Mouse (Mus musculus) hindlimb bud, embryonic 11.5 days (tissue): ENCODE measurements around the gene Bfsp1.

Experiments used
- DNase-seq: peaks from one replicate; pipeline ENCODE4 v3.0.0-alpha.2; 2012; ENCODE audit warnings: low read depth, low spot score; ENCODE audit errors: extremely low spot score

Bfsp1 gene

DNA sequence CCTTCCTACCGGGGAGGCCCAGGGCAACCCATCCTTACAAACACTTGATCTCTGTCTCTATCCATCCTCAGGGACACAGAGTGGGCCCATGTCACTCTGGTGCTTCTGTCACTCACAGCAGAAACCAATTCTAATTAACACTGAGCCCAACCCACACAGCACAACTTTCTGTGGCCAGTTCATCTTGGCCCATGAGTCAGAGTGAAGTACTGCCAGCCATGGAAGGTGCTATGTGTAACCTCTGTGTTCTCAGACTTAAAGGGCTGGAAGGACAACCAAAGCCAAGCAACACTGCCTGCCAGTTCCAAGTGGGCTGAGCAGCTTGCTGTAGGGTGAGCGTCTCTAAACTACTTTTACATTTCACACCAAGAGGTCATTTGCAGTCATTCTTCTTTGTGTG is 3.8 kb downstream of the Bfsp1 start:
- no peak for DNase-seq

DNA sequence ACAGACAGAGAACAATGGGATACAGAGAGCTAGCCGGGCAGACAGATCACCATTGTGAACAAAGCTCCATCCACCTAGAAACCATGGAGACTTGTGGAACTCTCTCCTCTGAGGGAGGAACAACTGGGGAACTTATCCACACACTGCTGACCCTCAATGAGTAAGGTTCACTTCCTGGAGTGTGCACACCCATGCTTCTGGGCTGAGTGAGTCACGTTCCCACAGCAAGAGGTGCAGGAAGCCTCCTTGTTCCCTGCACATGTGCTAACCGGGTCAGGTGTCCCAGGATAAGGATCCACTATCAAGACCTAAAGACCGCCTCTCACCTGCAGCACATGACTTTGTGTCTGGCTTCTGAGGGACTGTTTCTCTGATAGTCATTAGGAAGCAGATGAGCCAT is 9.5 kb downstream of the Bfsp1 start:
- DNase-seq = no peak

DNA sequence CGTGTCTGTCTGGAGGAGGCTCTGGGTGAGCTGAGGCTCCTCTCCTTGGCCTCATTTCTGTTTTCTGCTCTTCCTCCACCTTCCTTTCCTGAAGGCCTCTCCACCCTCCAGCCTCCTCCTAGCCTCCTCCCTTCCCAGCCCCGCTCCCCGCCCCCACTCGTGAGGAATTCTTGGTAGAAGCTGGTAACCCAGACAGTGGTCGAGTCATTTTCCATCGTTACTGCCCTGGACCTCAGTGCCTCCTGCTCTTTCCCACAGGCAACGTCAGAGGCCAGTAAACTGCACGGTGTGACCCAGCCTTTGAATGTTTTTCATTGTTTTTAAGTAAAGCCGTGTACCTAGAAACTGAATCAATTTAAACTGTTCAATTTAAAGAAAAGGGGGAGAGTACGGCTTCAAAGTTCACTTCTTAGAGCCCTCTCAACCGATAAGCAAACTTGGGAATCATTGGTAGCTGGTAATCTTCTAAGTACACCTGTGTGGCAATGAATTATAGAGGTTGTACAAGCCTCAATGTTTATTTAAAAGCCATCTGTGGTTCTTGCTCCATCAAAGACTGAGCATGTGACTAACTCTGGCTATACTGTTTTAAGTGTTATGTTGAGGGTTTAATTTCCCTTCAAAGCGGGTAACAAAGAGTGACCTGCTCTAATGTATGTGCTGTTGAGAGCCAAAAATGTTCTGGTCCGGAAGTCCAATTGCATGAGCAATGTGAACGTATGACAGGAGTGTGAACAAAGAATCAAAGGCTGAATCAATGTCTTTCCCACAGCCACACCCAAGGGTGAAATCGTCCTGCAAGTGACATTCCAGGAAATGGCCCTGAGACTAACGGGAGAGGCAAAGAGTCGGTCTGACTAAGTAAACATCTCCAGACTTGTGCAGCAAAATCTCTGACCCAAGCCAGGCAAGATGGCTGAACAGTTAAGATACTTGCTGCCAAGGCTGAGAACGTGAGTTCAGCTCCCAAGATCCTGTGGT is 10.4 kb downstream of the Bfsp1 start:
- DNase-seq = no peak

DNA sequence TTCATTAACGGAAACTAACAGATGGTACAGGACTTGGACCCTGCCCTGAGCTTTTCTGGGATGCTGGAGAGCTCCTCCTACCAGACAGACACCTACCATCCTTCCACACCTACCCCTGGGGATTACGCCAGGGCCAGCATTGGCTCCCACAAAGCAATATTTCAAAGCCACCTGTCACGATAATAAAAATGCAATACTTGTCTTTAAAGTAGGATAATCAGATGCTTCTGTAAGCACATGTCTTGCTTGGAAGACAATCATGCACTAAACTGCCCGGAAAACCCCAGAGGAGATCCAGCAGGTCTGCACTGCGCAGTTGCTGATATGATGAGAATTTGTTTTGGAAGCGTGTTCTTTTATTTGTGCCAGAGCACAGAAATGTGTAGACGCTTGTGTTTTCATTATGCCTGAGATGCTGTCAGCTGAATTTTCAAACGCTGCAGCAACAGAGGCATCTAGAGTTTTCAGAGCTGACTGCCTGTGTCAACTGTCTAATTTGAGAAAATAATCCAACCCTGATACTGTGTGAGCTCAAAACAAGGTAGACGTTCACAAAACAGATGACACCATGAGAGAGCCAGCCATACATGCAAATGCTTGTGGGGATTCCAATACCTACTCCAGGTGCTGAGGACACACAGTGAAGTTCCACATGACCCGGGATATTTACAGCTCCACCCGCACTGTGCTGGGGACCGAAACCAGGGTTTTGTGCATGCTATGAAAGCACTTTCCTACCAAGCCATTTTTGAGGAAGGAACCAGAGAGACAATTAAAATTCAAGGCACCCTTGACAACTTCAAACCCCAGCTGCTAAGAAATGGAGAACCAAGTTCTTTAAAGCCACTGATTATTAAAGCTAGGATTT is 11.4 kb downstream of the Bfsp1 start:
- DNase-seq = no peak

DNA sequence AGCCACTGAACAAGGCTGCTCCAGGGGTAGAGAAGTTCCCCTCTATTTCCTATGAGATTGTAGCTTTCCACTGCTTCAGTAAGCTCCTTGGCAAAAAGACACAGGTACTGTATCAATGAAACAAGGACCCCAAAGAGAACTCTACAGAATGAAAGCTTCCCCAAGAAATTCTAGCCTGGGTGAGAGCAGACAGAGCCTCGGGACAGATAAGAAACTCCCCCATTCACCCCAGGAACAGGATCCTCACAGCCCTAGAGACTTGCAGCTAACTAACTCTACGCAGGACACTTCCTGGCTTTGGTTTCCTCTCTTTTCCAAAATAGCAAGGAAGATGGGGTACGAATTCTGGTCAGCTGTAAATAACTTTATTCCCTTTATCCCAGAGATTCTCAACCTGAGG is 15.7 kb downstream of the Bfsp1 start:
- DNase-seq = no peak

DNA sequence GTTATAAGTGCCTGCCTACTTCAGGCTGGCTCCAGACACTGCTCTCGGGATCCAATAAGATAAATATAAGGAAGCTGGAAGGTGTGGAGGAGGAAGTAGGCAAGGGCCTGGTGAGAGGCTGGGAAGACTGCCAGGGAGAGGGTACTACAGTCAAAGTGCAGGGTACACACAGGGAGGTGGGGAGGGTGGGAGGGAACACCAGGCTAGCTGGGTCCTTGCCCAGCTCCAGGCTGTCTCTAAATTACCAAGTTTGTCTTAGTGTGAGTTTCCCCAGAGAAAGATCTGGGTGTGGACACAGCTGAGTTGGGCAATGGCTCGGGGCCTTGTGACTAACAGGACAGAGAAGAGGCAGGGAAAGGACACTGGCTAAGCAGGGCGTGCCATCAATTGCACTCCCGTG is 16.2 kb downstream of the Bfsp1 start:
- DNase-seq = no peak

DNA sequence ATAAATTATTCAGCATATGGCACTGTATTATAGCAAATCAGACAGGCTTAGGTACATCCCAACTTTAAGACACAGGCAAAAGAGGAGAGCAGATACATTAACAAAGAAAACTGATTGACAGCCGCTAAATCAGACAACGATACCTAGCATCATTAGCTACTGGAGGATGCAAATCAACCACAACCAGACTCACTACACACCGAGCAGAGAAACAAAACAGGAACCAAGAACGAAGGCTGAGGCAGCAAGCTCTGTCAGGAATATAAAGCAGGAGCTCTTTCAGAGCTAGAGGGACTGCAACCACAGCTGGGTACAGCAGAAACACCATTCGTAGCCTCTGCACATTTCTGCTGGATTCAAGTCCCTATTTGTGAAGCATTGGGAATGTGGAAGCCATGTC is 18.2 kb downstream of the Bfsp1 start:
- no peak for DNase-seq

DNA sequence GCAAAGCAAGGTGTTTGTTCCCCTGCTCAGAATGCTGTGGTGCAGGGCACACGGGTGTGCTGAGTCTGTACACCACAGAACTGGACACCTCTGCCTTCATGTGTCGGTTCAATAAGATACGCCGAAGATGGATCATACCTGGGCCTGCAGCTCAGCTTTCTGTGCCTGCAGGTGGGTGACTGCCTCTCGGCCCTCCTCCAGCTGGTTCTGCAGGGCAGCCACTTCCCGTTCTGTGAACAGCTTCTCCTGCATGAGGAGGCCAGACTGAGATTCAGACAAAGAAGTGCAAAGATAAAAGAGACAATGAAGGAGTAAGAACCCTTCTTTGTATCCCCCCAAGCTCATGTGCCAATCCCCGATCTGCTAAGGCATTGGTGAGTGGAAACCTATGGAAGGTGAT is 21.4 kb downstream of the Bfsp1 start:
- DNase-seq = no peak

DNA sequence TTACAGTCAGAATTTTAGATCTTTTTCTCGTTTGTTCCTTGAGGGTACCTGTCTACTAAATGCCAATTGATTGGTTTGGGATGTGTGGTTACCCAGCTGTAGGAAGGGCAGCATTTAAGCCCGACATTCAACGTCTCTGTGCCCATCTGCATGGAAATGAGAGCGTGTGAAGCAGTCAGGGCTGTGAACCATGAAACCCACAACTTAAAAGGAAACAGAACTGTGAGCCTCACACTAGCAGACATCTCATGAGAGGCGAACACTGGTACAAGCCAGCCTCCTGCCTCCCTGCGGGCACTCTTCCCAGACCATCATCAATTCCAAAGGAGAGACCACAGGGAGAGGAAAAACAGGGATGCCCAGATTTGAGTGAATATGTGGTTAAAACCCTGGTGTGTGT is 22.1 kb downstream of the Bfsp1 start:
- no peak for DNase-seq

DNA sequence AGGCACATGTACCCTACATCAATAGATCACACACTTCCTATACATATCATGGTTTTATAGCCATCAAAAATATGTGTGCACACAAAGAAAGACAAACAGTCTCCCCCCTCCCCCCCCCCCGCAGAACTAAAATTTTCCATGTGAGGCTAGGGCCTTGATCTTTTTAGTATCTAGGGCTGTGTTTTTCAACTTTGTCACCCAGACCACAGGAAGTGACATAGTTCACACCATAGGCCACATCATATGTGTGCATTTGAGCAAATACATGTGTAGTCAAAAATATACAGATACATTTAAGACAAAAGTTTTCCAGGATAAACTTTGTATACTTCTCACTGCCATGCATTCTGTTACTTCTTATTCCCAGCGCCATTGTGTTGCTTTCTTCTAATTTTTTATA is 23.5 kb downstream of the Bfsp1 start:
- DNase-seq = no peak

DNA sequence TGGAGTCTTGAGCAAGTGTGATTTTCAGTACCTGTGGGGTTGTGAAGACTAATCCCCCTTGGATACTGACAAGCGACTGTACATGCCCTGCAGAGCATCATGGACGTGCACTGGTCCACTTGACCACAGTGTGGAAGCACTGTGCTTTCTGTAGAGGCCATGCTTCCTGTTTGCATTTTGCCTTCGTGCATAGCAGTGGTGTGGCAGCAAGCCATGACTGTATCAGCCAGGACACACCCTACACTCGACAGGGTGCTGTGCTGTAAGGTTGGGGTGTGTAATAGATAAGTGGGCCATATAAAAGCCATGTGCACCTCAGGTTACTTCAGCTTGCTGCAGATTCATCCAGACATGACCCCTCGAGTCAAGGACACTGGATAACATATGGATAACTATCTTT is 24.3 kb downstream of the Bfsp1 start:
- no peak for DNase-seq

DNA sequence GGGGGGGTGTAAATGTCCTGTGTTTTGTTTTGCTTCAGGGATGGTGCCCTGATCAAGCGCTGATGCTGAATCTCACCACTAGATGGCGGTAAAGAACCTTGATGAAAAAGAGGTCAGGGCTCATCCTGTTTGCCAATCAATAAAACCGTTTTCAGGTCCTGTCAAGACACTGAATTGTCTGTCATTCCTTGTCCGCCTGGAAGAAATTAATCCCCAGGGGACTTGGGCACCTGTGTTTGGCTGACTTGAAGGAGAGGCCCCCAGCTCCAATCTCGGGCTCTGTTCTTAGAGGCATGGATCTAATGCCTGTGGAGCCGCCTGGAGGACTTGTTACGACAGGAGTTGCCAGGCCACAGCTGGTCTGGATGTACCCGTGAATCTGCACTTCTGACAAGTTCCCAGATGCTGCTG is 25.7 kb downstream of the Bfsp1 start:
- peak; percentile 86 for DNase-seq

DNA sequence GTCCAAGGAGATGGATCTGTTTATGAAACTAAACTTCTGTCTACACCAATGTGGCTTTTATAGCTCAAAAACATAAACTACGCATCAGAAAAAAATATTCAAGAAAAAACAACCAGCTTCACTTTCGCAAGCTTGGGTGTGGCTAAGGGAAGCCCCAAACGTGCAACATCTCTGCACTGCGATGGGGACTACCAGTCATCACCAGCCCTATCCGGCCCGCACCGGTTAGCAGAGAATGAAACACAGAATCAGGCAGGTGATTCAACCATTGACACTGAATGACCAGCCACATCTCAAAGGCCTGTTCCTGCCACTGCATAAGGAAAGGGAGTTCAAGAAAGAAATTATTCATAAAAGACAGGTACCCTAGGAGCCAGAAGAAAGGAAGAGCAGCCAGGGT is 27.2 kb downstream of the Bfsp1 start:
- DNase-seq = no peak

DNA sequence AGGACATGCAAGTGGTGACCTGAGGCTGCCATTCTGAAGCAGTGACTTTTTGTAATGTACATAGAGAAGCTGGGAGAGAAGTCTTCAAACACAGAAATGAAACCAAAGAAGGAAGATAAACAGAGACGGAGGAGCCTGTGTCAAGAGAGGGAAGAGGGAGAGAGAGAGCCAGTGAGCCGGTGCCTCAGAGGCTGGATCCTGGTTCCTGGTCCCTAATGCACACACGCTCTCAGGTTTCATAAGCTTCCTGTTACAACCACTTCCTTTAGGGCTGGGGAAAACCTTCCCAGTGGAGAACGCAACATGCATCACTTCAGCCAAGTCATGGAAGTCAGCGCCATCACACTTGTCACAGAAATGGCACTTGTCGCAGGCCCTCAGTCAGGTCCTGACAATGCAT is 28.9 kb downstream of the Bfsp1 start:
- no peak for DNase-seq

DNA sequence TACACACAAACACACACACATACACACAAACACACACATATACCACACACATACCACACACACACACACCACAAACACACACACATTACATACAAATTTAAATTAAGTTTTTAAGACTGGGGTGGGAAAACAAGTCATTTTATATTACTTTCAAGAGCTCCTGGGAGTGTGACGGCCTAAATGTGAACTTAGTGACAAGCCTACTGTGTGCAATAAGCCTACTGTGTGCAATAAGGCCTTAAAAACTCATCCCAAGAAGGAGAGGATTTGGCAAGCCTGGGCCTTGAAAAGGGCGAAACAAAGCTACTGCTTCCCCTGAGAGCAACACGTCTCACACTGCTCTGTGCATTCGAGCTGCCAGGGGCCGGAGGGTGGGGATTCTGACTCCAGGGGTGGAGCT is 30.3 kb downstream of the Bfsp1 start:
- no peak for DNase-seq

DNA sequence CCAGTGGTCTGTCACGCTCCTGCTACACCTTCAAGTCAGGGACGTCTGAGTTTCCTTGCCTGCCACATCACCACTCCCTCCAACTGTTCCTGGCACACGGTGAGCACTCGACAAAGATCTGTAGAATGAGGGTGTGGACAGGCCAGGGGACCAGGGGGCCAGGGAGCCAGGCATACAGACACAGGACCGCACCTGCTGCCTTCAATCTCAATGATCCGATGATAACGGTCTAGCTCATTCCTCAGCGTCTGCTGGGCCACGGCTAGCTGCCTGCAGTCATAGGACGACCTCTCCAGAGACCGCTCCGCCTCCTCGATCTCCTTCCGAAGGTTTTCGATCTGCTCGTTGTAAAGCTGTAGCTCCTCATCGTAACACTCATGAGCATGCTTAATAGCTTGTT is 31.3 kb downstream of the Bfsp1 start:
- DNase-seq = no peak

DNA sequence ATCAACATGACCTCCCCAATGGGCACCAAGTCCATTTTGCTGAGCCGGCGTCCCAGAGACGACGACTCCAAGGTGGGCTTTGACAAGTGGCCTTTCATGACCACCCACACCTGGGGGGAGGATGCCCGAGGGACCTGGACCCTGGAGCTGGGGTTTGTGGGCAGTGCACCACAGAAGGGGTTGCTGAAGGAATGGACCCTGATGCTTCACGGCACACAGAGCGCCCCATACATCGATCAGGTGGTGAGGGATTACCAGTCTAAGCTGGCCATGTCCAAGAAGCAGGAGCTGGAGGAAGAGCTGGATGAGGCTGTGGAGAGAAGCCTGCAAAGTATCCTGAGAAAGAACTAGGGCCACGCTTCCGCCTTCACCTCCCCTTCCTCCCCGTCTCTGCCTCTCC is 49.5 kb downstream of the Bfsp1 start:
- no peak for DNase-seq

DNA sequence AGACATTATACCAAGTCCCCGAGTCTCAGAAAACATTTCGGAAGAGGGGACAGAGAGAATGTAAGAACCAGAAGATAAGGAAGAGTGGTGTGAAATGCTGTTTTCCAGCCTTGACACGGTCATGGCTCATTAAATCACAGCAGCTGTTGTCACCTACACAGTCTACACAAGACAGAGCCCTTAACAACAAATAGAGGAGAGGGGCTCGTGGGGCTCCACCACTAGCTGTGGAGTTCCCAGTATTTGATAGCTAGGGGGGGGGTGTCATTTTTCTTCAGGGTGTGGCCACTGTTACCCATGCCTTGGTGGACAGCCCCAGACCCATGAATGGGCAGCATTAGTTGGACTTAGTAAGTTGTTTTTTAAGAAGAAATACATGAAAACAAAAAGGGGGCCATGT is 50.7 kb downstream of the Bfsp1 start:
- no peak for DNase-seq

DNA sequence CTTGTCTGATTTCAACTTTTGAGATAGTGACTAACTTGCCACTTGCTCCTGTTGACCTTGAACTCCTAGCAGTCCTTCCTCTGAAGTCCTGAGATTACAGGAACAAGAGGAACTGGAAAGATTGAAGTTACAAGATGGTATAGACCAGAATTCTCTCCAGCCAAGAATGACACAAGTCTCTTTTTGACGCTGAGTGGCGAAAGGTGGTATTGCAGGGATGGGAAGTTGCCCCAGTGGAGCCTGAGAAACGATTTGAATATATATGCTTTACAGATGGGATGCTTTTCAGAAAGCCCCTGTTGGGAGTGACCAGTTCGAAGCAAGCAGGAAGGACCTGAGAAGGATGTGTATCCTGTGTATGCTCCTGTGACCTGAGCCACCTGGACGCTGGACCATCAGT is 54.2 kb downstream of the Bfsp1 start:
- DNase-seq = no peak

DNA sequence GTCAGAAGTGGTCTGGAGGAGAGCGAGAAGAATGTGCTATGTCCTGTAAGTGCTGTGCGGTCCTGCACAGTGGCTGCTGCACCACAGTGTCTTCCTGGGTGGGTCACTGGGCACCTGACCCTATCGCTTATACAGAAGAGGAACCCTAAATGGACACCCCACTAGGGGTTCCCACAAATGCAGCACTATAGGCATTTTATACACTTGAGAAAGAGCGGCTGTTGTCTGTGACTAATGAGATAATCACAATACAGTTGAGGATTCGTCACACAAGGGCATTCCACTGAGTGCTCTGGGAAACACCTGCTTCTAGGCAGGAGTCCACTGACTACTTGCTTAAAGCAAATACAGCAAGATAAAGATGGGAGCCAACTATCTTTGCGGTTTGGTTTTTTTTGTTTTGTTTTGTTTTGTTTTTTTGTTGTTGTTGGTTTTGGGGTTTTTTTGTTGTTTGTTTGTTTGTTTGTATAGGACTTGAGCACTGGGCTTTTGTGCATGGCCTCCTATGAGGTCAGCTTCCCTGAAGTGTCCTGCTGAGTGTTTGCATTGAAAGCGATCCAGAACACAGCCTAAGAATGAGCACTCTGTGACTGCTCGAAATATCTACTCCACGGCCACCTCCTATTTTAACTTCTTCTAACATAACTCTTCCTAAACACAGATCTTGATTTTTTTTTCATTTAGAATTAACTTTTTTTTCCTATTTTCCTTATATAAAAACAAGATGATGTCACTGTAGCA is 55.9 kb downstream of the Bfsp1 start:
- no peak for DNase-seq

DNA sequence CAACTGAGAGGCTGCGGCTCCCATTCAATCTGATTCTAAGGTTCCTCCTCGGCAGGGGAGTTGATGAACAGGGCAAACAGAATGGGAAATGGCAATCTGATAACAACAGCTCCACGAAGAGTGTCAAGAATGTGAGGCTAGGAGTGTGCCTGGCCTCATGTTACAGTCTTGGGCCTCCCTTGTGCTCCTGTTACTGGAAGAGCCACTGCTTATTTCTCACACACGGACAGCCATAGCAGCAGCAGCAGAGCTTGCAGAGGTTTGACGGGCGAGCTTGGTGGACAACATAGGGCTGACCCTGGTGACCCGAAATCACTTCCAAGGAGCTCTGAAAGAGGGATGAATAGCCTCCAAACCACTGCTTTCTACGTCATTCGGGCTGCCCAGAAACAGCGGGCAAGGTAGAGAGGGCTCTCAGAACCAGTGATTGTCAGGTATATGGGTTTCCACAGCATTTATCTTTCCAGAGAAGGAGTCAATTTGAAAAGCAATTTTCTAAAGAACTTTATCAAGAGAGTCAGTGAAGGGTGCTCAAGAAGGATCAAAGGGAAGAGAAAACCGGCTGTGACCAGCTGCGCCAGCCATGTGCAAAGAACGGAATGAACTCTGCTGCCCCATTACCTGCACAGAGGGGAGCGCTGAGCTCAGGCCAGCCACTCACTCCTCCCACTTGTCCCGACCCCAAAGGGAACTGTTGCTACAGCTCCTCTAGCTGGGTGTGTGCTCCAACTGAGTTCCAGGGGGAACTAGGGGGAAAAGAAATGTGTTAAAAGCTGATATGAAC is 56.6 kb downstream of the Bfsp1 start:
- DNase-seq = no peak
